Mouse (Mus musculus) kidney, embryonic 15.5 days (tissue): ENCODE measurements at regions not wholly inside any gene's neighbourhood (a gene's known extent, or its start where the extent isn't known, plus 50 kb on each side); places are given as distances from the start of the nearest gene placed in this dataset.

Experiments used
- ATAC-seq: fragments of 200-750 bp; cut with Nextera tagmentation; replicated peaks from 2 replicates; pipeline ENCODE4 v1.8.0; 2017; ENCODE audit warnings: moderate TSS enrichment; ENCODE audit not compliant: low FRiP score
- H3K27ac ChIP-seq: fragments of 300-500 bp; sonication (generic); 2 replicates; pipeline ENCODE4 v1.5.1; 2015; ENCODE audit warnings: mild to moderate bottlenecking, inconsistent platforms
- H3K27me3 ChIP-seq: fragments of 300-500 bp; sonication (generic); 2 replicates; pipeline ENCODE4 v1.6.1; 2015; ENCODE audit warnings: inconsistent platforms
- H3K36me3 ChIP-seq: fragments of 300-500 bp; sonication (generic); 2 replicates; pipeline ENCODE4 v1.6.1; 2015; ENCODE audit warnings: inconsistent platforms
- H3K4me1 ChIP-seq: fragments of 300-500 bp; sonication (generic); 2 replicates; pipeline ENCODE4 v1.6.1; 2015; ENCODE audit warnings: inconsistent platforms
- H3K4me2 ChIP-seq: fragments of 300-500 bp; sonication (generic); 2 replicates; pipeline ENCODE4 v1.6.1; 2015; ENCODE audit warnings: moderate library complexity, mild to moderate bottlenecking, inconsistent platforms
- H3K4me3 ChIP-seq: fragments of 300-500 bp; sonication (generic); replicated peaks from 2 replicates; pipeline ENCODE4 v1.5.1; 2015; ENCODE audit warnings: mild to moderate bottlenecking, inconsistent platforms
- H3K9ac ChIP-seq: fragments of 300-500 bp; sonication (generic); 2 replicates; pipeline ENCODE4 v1.6.1; 2015; ENCODE audit warnings: mild to moderate bottlenecking, inconsistent platforms
- H3K9me3 ChIP-seq: fragments of 300-500 bp; sonication (generic); replicated peaks from 2 replicates; pipeline ENCODE4 v1.6.1; 2016; ENCODE audit warnings: inconsistent platforms
- WGBS: fragments of 180-500 bp; shearing (Covaris S2); methylation state at CpG from one replicate; pipeline ENCODE4 v1.1.7; 2015; ENCODE audit warnings: mixed read lengths; 5-methylcytosine and 5-hydroxymethylcytosine counted together

DNA sequence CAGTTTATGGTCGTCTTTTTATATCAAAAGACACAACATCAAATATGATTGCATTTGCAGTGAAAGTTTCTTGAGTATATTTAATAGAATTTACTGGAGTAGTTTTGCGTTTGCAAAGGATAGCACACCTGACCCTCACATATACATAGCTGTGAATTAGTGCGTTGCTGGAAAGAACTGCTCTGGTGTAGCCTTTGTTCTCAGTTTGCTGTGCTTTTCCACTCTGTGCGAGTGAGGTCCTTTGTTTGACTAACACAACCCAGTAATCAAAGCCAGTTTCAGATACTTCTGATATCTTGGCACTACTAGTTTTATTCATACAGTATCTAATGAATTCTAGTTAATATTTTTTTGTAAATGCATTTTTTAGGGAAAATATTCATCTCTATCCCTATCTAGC is 84.7 kb downstream of the Trim52 start:
- WGBS: 67% methylated on average over 4 of the region's 4 CpGs
- H3K9ac ChIP-seq: no peak overlapping the region
- no peak overlapping the region for H3K27ac ChIP-seq
- no peak overlapping the region for H3K4me3 ChIP-seq
- no peak overlapping the region for H3K4me2 ChIP-seq
- peak; percentile 60; the same call in 1 of the 2 replicates for ATAC-seq
- no peaks in the 10 kb centered on the region for H3K36me3 ChIP-seq
- H3K9me3 ChIP-seq: no peaks in the 10 kb centered on the region
- no peaks in the 10 kb centered on the region for H3K4me1 ChIP-seq
- H3K27me3 ChIP-seq: no peaks in the 10 kb centered on the region

DNA sequence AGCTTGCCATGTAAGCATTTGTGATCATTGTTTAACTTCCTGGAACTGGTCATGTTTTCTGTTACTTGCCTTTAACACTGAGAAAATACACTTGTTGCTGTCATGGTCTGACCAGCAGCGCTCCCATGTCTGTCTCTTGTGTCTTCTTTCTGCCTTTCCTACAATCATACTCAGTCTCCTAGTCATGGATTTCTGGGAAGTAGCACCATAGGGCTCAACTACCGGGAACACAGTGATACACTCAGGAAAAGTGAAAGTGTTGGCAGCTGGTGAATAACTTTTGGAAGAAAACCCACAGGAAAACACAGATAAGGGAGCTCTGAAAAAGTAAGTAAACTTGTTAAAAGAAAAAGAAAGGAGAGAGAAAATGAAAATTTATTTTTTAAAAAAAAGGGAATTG is 87.6 kb downstream of the Trim52 start:
- no peak overlapping the region for H3K27ac ChIP-seq
- H3K9ac ChIP-seq: no peak overlapping the region
- no peak overlapping the region for H3K4me2 ChIP-seq
- H3K4me1 ChIP-seq: no peaks in the 10 kb centered on the region
- no peaks in the 10 kb centered on the region for H3K27me3 ChIP-seq
- 82% methylated on average over 2 of the region's 2 CpGs for WGBS
- no peaks in the 10 kb centered on the region for H3K9me3 ChIP-seq
- no peaks in the 10 kb centered on the region for H3K36me3 ChIP-seq
- H3K4me3 ChIP-seq: no peak overlapping the region
- ATAC-seq: no peak

DNA sequence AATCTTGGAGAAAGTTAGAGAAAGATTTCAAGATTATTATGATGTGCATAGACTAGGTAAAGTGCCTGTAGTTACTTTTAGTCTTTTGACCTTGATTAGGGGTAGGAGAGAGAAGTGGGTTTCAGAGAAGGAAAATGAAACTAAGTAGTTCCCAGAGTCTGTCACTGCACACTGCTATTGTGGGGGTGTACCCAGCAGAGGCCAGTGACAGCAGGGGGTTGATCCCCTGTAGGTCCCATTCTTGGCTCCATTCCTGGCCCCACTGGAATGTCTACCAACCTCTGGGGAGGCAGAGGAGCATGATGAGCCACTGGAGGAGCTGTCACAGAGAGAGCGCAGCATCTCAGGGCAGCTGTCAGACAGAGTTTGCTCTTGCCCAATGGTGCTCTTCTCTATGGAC is 88.1 kb downstream of the Trim52 start:
- Histone ChIP-seq H3K9ac (no peak overlapping the region), H3K4me3 (no peak overlapping the region), H3K36me3 (no peaks in the 10 kb centered on the region), H3K9me3 (no peaks in the 10 kb centered on the region), H3K4me1 (no peaks in the 10 kb centered on the region), H3K27me3 (no peaks in the 10 kb centered on the region), H3K4me2 (no peak overlapping the region), H3K27ac (no peak overlapping the region)
- WGBS: 81% methylated on average over 1 of the region's 1 CpGs
- no peak for ATAC-seq

DNA sequence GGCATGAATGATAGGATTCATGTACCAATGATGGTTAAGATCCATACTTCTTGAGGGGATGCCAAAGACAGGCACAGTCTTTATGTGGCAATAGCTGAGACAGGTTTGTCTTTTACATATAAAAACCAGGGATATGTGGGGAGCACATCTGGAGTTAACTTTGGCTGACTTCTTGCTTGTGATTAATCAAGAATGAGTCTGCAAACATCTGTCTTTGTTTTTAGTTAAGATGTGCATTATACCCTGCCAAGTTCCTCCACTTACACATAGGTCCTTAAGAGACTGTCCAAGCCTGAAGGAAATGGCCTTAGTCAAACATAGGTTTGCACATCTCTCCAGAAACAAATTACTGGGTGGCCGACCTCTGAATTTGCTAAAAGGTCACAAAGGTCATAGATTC is 91.8 kb downstream of the Trim52 start:
- ATAC-seq: no peak
- Histone ChIP-seq H3K4me1 (no peaks in the 10 kb centered on the region), H3K27me3 (no peaks in the 10 kb centered on the region), H3K4me2 (no peak overlapping the region), H3K27ac (no peak overlapping the region), H3K9me3 (no peaks in the 10 kb centered on the region), H3K4me3 (no peak overlapping the region), H3K36me3 (no peaks in the 10 kb centered on the region), H3K9ac (no peak overlapping the region)
- 73% methylated on average over 1 of the region's 1 CpGs for WGBS

DNA sequence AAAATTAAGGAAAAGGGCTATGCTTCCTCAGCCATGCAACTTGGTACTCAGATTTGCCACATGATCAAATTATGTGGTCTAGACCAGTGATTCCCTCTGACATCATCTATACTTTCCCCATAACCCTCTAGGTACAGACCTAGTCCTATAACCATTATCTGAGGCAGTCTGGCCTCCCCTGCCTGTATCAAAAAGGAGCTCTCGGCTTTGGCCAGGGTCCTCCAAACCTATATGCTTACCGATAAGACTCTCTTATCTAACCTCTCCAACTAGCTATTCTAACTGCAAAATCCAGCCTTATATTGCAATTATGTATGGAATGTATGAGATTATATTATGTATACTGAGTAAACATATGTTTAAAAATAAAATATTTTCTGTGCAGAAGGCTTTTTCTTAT is 93.1 kb downstream of the Trim52 start:
- WGBS: 95% methylated on average over 2 of the region's 2 CpGs
- ATAC-seq: no peak
- no peak overlapping the region for H3K9ac ChIP-seq

DNA sequence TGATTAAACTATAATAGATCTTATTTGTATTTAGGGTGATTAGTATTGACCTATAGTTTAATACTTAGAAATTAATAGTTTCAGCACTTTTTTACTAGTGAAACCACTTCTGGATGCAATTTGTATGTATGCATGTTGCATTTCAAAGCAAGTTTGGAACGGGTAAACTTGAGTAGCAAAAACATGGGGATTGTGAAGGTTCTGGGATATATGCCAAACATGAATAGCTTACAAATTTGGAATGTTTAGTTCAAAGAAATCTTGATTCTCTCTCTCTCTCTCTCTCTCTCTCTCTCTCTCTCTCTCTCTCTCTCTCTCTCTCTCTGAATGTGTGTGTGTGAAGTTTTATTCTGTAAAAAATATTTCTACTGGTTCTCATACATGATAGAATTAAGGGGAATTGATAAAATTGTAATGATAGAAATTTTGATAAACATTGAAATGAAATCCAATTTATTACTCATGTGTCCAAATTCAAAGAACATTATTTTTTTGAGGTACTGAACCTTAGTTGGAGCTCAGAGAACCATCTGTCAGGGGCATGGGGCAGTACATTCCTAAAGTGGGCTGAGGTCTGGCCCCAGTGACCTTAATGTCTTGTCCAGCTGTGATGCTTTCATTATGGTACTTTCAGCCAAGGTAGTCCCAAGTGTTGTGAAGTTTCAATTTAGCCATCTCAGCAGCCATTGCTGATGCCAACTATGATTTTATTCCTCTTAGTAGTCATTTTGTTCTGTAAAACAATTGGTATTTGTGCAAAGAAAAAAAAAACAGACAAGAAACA is 93.7 kb downstream of the Trim52 start:
- WGBS: 51% methylated on average over 1 of the region's 1 CpGs
- Histone ChIP-seq H3K9ac (no peak overlapping the region), H3K4me2 (no peak overlapping the region), H3K27me3 (no peaks in the 10 kb centered on the region), H3K36me3 (no peaks in the 10 kb centered on the region), H3K9me3 (no peaks in the 10 kb centered on the region), H3K4me1 (no peaks in the 10 kb centered on the region), H3K4me3 (no peak overlapping the region), H3K27ac (no peak overlapping the region)
- no peak for ATAC-seq

More for the DNA sequence above, 93.1 kb downstream of the Trim52 start:
- Histone ChIP-seq H3K4me1 (no peaks in the 10 kb centered on the region), H3K4me2 (no peak overlapping the region), H3K27me3 (no peaks in the 10 kb centered on the region), H3K36me3 (no peaks in the 10 kb centered on the region), H3K4me3 (no peak overlapping the region), H3K27ac (no peak overlapping the region), H3K9me3 (no peaks in the 10 kb centered on the region)

DNA sequence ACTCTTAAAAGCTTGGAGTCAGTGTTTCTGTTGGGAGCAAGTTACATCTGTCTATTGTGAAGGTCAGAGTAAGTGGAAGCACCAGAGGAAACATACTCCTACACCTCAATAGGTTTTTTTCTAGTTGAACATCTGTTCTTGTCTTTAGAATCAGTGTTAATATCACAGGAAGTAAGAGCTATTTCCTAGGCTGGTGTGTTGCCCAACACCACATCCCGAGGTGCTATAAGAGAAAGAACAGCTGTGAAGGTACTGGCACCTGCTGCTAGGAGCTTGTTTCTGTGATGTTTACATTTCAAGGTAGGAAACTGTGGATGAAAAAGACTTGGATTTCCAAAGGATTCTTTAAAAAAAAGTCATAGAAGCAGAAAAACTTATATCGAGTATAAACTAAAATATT is 105.1 kb downstream of the Trim52 start:
- no peak for ATAC-seq
- Histone ChIP-seq H3K27ac (no peak overlapping the region), H3K4me2 (no peak overlapping the region), H3K27me3 (no peaks in the 10 kb centered on the region), H3K9me3 (no peaks in the 10 kb centered on the region), H3K4me3 (no peak overlapping the region), H3K9ac (no peak overlapping the region), H3K36me3 (no peaks in the 10 kb centered on the region), H3K4me1 (no peaks in the 10 kb centered on the region)
- 52% methylated on average over 2 of the region's 2 CpGs for WGBS

DNA sequence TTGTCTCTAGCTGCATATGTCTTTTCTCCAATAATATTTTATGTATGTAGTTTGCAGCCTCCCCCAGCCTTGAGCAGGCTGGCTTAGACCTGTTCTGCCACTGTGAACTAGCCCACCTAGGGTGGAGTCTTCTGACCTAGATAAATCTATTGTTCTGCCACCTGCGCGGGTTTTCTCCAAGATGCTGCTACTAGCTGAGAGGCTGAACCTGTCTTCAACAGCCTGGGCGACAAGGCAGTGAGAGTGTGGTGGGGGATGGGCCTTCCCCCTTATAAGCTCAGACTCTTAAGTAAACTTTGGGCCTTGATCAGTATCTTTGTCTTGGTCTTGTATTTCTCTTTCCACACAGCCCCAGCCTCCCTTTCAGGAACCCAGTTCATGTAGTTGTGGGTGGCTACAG is 111.7 kb downstream of the Trim52 start:
- no peaks in the 10 kb centered on the region for H3K9me3 ChIP-seq
- no peak for ATAC-seq
- no peaks in the 10 kb centered on the region for H3K27me3 ChIP-seq
- no peaks in the 10 kb centered on the region for H3K36me3 ChIP-seq
- no peak overlapping the region for H3K9ac ChIP-seq
- no peaks in the 10 kb centered on the region for H3K4me1 ChIP-seq
- 96% methylated on average over 3 of the region's 3 CpGs for WGBS
- no peak overlapping the region for H3K27ac ChIP-seq
- H3K4me2 ChIP-seq: no peak overlapping the region
- H3K4me3 ChIP-seq: no peak overlapping the region

DNA sequence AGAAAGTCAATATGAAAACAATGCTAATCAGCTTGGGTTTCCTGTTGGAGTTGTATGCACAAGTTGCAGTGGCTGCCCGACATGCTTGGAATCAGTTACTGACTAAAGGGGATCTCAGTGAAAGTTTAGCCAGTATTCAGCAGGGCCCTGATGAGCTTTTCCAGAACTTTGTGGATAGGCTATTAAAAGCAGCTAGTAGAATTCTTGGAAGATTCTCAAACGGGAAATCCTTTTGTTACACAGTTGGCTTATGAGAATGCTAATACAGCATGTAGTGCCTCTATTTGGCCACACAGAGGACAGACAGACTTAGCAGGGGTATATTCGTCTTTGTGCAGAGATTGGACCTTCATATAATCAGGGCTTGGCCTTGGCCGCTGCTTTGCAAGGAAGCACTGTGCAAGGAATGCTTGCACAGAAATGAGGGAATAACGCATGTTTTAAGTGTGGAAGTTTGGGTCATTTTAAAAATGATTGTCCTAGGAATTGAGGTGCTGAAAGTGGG is 113.3 kb downstream of the Trim52 start:
- Histone ChIP-seq H3K4me2 (no peak overlapping the region), H3K27me3 (no peaks in the 10 kb centered on the region), H3K4me3 (no peak overlapping the region), H3K27ac (no peak overlapping the region), H3K9me3 (no peaks in the 10 kb centered on the region), H3K36me3 (no peaks in the 10 kb centered on the region), H3K4me1 (no peaks in the 10 kb centered on the region), H3K9ac (no peak overlapping the region)
- no peak for ATAC-seq
- WGBS: 83% methylated on average over 5 of the region's 5 CpGs

DNA sequence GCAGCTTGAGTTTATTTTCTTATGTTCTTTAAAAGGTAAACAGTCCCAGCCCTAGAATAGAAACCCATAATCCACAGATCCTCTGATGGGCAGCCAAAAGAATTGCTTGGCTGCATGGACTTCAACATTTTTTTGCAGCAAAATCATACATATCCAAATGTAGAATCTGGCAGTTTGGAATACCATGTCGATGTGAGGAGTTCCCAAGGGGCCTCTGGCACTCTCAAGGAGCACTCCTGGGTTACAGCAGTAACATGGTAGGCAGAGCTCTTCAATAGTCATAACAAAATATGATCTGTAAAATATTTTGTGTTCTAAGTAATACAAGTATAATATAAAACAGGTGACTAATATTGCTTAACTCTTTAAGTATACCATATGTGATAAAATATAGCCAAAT is 119.4 kb downstream of the Trim52 start:
- no peak for ATAC-seq
- Histone ChIP-seq H3K4me2 (no peak overlapping the region), H3K9ac (no peak overlapping the region), H3K36me3 (no peaks in the 10 kb centered on the region), H3K27ac (no peak overlapping the region), H3K27me3 (no peaks in the 10 kb centered on the region), H3K4me1 (no peaks in the 10 kb centered on the region), H3K4me3 (no peak overlapping the region), H3K9me3 (no peaks in the 10 kb centered on the region)
- 75% methylated on average over 1 of the region's 1 CpGs for WGBS

DNA sequence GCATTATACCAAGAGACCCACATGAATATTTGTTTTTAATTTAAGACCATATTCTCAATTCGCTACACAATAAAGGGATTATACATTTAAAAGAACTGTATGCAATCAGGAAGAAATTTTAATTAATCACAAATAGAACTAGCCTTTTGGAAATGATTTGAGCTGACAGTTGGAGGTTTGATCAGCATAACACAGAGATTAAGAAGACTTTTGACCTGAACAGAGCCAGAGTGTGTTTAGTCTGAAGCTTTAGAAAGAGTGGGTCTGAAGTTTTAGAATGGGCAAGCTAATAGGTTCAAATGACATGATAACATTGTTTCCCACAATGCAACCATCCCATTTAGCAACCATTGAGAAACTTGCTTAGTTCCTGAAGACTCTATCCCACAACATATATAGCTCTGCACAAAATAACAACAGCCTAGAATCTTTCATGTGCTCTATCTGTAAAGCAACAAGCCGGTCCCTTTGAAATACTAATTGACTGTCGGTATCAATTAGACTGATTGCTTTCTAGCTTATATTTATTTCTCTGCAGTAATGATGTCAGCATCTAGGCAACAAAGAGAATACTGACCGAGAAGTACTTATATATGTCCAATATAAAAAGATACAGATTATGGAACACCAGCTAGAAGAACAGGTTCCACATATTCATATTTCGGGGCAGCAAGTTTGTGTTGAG is 135.9 kb downstream of the Trim52 start:
- Histone ChIP-seq H3K36me3 (no peaks in the 10 kb centered on the region), H3K4me2 (no peak overlapping the region), H3K9ac (no peak overlapping the region), H3K4me3 (no peak overlapping the region), H3K27ac (no peak overlapping the region), H3K27me3 (no peaks in the 10 kb centered on the region), H3K9me3 (no peaks in the 10 kb centered on the region), H3K4me1 (no peaks in the 10 kb centered on the region)
- ATAC-seq: no peak
- WGBS: 93% methylated on average over 5 of the region's 5 CpGs

DNA sequence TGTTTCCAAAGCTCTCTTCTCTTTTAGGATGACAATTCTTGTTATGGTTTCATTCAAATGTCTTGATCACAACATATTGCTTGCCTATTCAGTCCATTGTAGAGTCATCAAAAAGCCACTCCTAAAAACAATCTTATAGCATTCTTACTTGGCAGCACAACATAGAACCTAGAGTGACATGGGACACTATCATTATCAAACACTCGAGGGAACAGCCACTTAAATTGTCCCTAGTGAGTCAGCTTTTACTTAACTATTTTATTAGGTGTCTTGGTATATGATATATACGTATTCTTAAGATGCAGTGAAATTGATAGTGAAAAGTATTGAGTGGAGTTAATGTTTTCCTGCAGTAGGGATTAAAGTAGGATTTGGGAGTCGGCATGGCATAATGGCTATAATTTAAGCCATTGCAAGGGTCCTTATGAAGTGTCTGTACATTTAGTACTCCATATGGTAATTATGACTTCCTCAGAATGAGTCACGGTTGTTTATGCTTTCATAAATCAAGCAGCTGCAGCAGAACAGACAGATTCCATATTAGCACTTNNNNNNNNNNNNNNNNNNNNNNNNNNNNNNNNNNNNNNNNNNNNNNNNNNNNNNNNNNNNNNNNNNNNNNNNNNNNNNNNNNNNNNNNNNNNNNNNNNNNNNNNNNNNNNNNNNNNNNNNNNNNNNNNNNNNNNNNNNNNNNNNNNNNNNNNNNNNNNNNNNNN is 153.6 kb downstream of the Trim52 start:
- H3K9me3 ChIP-seq: no peaks in the 10 kb centered on the region
- no peak overlapping the region for H3K4me3 ChIP-seq
- no peak overlapping the region for H3K4me2 ChIP-seq
- H3K36me3 ChIP-seq: no peaks in the 10 kb centered on the region
- H3K27me3 ChIP-seq: no peaks in the 10 kb centered on the region
- ATAC-seq: peak; percentile 56
- no peak overlapping the region for H3K9ac ChIP-seq
- no peaks in the 10 kb centered on the region for H3K4me1 ChIP-seq
- 37% methylated on average over 4 of the region's 4 CpGs for WGBS
- no peak overlapping the region for H3K27ac ChIP-seq
